Mouse (Mus musculus) hindbrain, embryonic 11.5 days (tissue): ENCODE results near the gene Dock2. TPM values are rescaled to one million over a fixed set of nuclear protein-coding genes. Genes with fewer than 3 reads are reported as not detected.

Source experiments
- ATAC-seq: fragments of 200-750 bp; cut with Nextera tagmentation; 2 replicates; pipeline ENCODE4 v1.8.0; 2017; ENCODE audit warnings: mild to moderate bottlenecking, moderate TSS enrichment, moderate library complexity; ENCODE audit not compliant: low FRiP score
- DNase-seq: peaks from one replicate; pipeline ENCODE4 v3.0.0-alpha.2; 2015; ENCODE audit warnings: low spot score
- H3K27ac ChIP-seq: fragments of 300-500 bp; sonication (generic); 2 replicates; pipeline ENCODE4 v1.5.1; 2014; ENCODE audit warnings: mild to moderate bottlenecking, low read depth, low read length
- H3K27me3 ChIP-seq: fragments of 300-500 bp; sonication (generic); 2 replicates; pipeline ENCODE4 v1.6.1; 2014; ENCODE audit warnings: mild to moderate bottlenecking, low read length, moderate library complexity, mixed read lengths; ENCODE audit not compliant: control insufficient read depth, insufficient read depth
- H3K36me3 ChIP-seq: fragments of 300-500 bp; sonication (generic); 2 replicates; pipeline ENCODE4 v1.6.1; 2014; ENCODE audit warnings: mild to moderate bottlenecking, low read length, moderate library complexity, mixed read lengths; ENCODE audit not compliant: control insufficient read depth, insufficient read depth
- H3K4me1 ChIP-seq: fragments of 300-500 bp; sonication (generic); replicated peaks from 2 replicates; pipeline ENCODE4 v1.6.1; 2014; ENCODE audit warnings: low read length, mixed read lengths; ENCODE audit not compliant: control insufficient read depth, insufficient read depth
- H3K4me2 ChIP-seq: fragments of 300-500 bp; sonication (generic); replicated peaks from 2 replicates; pipeline ENCODE4 v1.6.1; 2014; ENCODE audit warnings: mild to moderate bottlenecking, low read depth, low read length
- H3K4me3 ChIP-seq: fragments of 300-500 bp; sonication (generic); 2 replicates; pipeline ENCODE4 v1.5.1; 2014; ENCODE audit warnings: low read depth, low read length
- H3K9ac ChIP-seq: fragments of 300-500 bp; sonication (generic); 2 replicates; pipeline ENCODE4 v1.6.1; 2014; ENCODE audit warnings: low read depth, low read length
- H3K9me3 ChIP-seq: fragments of 300-500 bp; sonication (generic); 2 replicates; pipeline ENCODE4 v1.6.1; 2016; ENCODE audit warnings: low read length; ENCODE audit not compliant: control insufficient read depth
- WGBS: fragments of 180-500 bp; shearing (Covaris S2); extraction: QIAGEN DNeasy Blood & Tissue Kit; methylation state at CpG from one replicate; pipeline ENCODE4 v1.1.7; 2014; 5-methylcytosine and 5-hydroxymethylcytosine counted together
- polyA plus RNA-seq: library from polyadenylated mRNA; unstranded; fragments of >200 nt; fragmentation: Nextera tagmentation; extraction: Ambion mirVana; gene quantifications from 2 replicates; pipeline ENCODE4 v1.2.1, GENCODE M21; 2014

The Dock2 gene
- polyA plus RNA-seq, 1 experiment from 2014 or later = 0.77 TPM

DNA sequence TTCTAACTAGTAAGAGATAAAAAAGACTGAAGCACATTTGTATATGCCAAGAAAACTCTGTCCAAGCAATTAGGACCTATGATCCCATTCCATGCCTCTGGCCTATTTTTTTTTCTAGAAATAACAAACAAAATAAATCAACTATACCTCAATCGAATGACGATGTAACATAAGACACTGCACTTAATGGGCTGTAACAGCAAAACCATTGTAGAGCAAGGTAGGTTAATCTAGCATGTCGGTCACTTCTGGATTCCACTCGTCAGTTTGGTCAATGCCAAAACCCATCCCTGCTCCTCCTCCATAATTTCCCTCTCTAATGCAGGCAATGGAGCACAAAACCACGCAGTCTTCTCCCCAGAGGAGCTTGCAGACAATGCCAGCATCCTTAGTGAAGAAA is 70.3 kb downstream of the Dock2 start:
- no peak overlapping the region for H3K27ac ChIP-seq
- no peak overlapping the region for H3K9ac ChIP-seq
- ATAC-seq = 0 out of 2 replicates have a peak, but pooled peaks have one; percentile 17
- H3K4me2 ChIP-seq = no peak overlapping the region
- no peaks in the 10 kb centered on the region for H3K4me1 ChIP-seq
- H3K36me3 ChIP-seq = no peaks in the 10 kb centered on the region
- no peak for DNase-seq
- no peaks in the 10 kb centered on the region for H3K9me3 ChIP-seq
- H3K27me3 ChIP-seq = no peaks in the 10 kb centered on the region
- WGBS = 65% methylated on average over 5 of the region's 5 CpGs
- no peak overlapping the region for H3K4me3 ChIP-seq

GRCm38 (mm10) chr11:34708278-34708677 is 75.4 kb downstream of the Dock2 start:
- no peaks in the 10 kb centered on the region for H3K36me3 ChIP-seq
- DNase-seq (no peak), ATAC-seq (no peak)
- no peak overlapping the region for H3K9ac ChIP-seq
- no peak overlapping the region for H3K27ac ChIP-seq
- no peaks in the 10 kb centered on the region for H3K9me3 ChIP-seq
- WGBS = 93% methylated on average over 11 of the region's 11 CpGs
- no peak overlapping the region for H3K4me2 ChIP-seq
- H3K4me1 ChIP-seq = no peaks in the 10 kb centered on the region
- H3K4me3 ChIP-seq = no peak overlapping the region
- H3K27me3 ChIP-seq = no peaks in the 10 kb centered on the region

GRCm38 (mm10) chr11:34707360-34707759 is 76.3 kb downstream of the Dock2 start:
- H3K4me2 ChIP-seq = no peak overlapping the region
- ATAC-seq (no peak), DNase-seq (no peak)
- no peaks in the 10 kb centered on the region for H3K4me1 ChIP-seq
- H3K27ac ChIP-seq = no peak overlapping the region
- no peaks in the 10 kb centered on the region for H3K36me3 ChIP-seq
- H3K9ac ChIP-seq = no peak overlapping the region
- no peaks in the 10 kb centered on the region for H3K27me3 ChIP-seq
- WGBS = 93% methylated on average over 5 of the region's 5 CpGs
- no peaks in the 10 kb centered on the region for H3K9me3 ChIP-seq
- no peak overlapping the region for H3K4me3 ChIP-seq

- H3K4me1 ChIP-seq = no peaks in the 10 kb centered on the region
- 72% methylated on average over 4 of the region's 4 CpGs for WGBS
- DNase-seq (no peak), ATAC-seq (no peak)
- no peak overlapping the region for H3K9ac ChIP-seq
- no peaks in the 10 kb centered on the region for H3K36me3 ChIP-seq
- H3K9me3 ChIP-seq = no peaks in the 10 kb centered on the region
- H3K27me3 ChIP-seq = no peaks in the 10 kb centered on the region
- H3K27ac ChIP-seq = no peak overlapping the region
- H3K4me2 ChIP-seq = no peak overlapping the region
- H3K4me3 ChIP-seq = no peak overlapping the region
Observed at GRCm38 (mm10) chr11:34705108-34705446, 78.6 kb downstream of the Dock2 start.

DNA sequence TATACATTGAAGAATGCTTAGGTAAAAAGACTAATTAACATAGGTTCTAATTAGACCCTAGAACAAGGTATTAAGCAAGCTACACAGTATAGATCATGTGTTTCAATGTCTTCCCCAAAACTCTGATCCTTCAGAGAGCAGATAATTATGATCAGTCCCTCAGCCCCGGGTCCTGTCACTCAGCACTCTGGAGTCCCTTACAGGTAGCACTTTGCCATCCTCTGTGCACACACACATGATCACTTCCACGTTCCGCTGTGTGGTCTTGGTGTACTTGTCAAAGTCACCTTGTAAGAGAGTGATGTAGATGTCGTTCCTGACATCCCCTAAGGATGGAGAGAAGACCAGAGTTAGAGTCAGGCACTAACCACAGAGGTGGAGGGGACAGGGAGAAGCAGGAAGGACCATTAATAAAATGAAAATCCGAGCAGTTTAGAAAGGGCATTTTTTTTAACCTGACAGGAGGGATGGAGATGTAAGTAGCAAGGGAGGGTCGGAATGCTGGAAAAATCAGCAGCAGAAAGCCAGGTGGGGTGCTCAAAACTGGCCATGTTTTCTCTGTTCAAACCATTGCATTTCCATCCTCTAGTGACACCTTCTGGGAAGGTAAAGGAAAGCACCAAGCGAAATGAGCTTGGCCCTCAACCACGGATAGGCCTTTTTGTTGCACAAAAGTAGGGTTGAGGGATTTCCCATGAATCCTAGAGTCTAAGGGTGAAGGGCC is 79.1 kb downstream of the Dock2 start:
- Histone ChIP-seq H3K27me3 (no peaks in the 10 kb centered on the region), H3K27ac (no peak overlapping the region), H3K4me1 (no peaks in the 10 kb centered on the region), H3K36me3 (no peaks in the 10 kb centered on the region), H3K9ac (no peak overlapping the region), H3K4me2 (no peak overlapping the region), H3K9me3 (no peaks in the 10 kb centered on the region), H3K4me3 (no peak overlapping the region)
- DNase-seq = peak; percentile 2
- ATAC-seq = no peak
- 61% methylated on average over 8 of the region's 8 CpGs for WGBS

DNA sequence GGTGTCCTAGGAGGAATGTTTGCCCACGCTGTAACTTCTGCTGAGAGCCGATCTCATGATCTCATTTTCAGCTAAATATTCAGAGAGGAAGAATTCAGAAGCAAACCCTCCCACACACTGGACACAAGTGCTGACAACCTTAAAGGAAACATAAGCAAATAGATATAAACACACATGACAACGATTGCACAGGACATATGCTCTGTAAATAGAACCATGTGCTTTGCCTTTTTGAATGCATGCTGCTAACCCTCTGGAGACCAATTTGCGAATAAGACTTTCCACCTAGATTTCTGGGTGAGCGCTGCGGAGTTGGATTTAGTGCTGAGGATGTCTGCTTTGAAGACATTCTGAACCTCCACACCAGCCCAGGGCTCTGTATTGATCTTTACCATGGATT is 79.8 kb downstream of the Dock2 start:
- no peak overlapping the region for H3K27ac ChIP-seq
- DNase-seq (no peak), ATAC-seq (no peak)
- H3K9ac ChIP-seq = no peak overlapping the region
- H3K36me3 ChIP-seq = no peaks in the 10 kb centered on the region
- H3K4me3 ChIP-seq = no peak overlapping the region
- no peaks in the 10 kb centered on the region for H3K9me3 ChIP-seq
- H3K4me1 ChIP-seq = no peaks in the 10 kb centered on the region
- 62% methylated on average over 6 of the region's 6 CpGs for WGBS
- H3K4me2 ChIP-seq = no peak overlapping the region
- H3K27me3 ChIP-seq = no peaks in the 10 kb centered on the region

DNA sequence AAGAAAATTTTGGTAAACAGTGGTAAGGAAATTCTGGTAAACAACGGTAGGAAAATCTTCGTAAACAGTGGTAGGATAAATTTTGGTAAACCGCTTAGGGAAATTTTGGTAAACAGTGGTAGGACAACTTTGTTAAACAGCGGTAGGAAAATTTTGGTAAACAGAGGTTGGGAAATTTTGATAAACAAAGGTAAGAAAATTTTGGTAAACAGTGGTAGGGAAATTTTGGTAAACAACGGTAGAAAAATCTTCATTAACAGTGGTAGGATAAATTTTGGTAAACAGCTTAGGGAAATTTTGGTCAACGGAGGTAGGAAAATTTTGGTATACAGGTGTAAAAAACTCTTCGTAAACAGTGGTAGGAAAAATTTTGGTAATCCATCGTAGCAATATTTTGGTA is 101.9 kb downstream of the Dock2 start:
- no peaks in the 10 kb centered on the region for H3K9me3 ChIP-seq
- no peak overlapping the region for H3K27ac ChIP-seq
- H3K36me3 ChIP-seq = no peaks in the 10 kb centered on the region
- H3K4me3 ChIP-seq = no peak overlapping the region
- WGBS = 54% methylated on average over 8 of the region's 8 CpGs
- H3K4me2 ChIP-seq = no peak overlapping the region
- H3K4me1 ChIP-seq = no peaks in the 10 kb centered on the region
- no peaks in the 10 kb centered on the region for H3K27me3 ChIP-seq
- no peak overlapping the region for H3K9ac ChIP-seq
- ATAC-seq (peak; percentile 65; the same call in 1 of the 2 replicates), DNase-seq (peak; percentile 48)

- H3K4me3 ChIP-seq = no peak overlapping the region
- no peaks in the 10 kb centered on the region for H3K36me3 ChIP-seq
- WGBS = 82% methylated on average over 7 of the region's 7 CpGs
- DNase-seq (no peak), ATAC-seq (no peak)
- no peaks in the 10 kb centered on the region for H3K9me3 ChIP-seq
- H3K27ac ChIP-seq = no peak overlapping the region
- H3K4me2 ChIP-seq = no peak overlapping the region
- no peak overlapping the region for H3K9ac ChIP-seq
- H3K4me1 ChIP-seq = no peaks in the 10 kb centered on the region
- no peaks in the 10 kb centered on the region for H3K27me3 ChIP-seq
Observed at GRCm38 (mm10) chr11:34544631-34545030, 239.1 kb downstream of the Dock2 start.

DNA sequence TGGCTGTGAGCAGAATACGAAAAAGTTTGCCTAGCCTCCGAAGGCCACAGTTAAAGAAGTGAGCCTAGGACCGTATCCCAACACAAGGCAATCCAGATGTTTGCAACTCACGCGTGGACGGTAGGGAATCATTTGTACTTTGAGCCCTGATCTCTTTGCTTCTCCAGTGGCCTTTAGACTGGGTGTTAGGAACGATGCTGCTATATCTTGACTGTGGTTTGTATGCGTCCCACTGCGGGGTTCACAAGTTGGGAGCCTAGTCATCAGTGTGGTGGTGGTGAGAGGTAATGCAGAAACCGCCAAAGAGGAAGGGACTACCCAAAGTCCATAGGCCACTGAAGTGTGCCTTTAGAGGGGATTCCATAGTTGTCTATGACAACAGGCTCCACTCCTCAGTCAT is 251.6 kb downstream of the Dock2 start:
- Histone ChIP-seq H3K27ac (no peak overlapping the region), H3K9me3 (no peaks in the 10 kb centered on the region), H3K27me3 (no peaks in the 10 kb centered on the region), H3K4me3 (no peak overlapping the region), H3K4me2 (no peak overlapping the region), H3K9ac (no peak overlapping the region), H3K36me3 (no peaks in the 10 kb centered on the region), H3K4me1 (no peaks in the 10 kb centered on the region)
- ATAC-seq (no peak), DNase-seq (no peak)
- WGBS = 94% methylated on average over 10 of the region's 10 CpGs
